ENCODE assay signal across 8 mouse cellular contexts in the genomic region with DNA sequence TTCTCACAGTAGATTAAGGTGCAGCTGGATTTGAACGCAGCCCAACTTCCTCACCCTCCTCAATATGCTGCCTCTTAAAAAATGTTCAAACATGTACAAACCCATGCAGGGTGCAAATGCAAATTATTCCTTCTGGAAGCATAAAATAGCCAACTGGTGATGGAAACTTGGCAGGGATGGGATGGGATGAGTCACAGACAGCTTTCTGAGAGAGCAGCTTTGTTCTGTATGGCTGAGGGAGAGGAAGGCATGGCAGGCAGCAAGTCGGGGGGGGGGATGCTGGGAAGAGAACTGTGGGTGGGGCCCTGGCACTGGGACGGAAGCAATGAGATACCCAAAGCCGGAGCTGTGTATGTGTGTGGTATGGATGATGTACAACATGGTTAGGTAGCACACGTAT.
A peak's percentile ranks its signal among the peaks of the same experiment; 100 is the strongest.
DNase-seq lines count a peak whose midpoint lies in the region; ATAC-seq and TF ChIP-seq lines count a peak whose summit lies in the region.

No protein-coding gene starts in this region.

- intact Hi-C loops in heart, postnatal 25 days (cut with DNase I) = no loop called here

- ATAC-seq in lung, embryonic 14.5 days (ENCODE audit: insufficient read depth) = peak; percentile 52; the same call in 1 of the 2 replicates

- 73% methylated on average over 5 of the region's 5 CpGs for WGBS in lung, embryonic 14.5 days
- WGBS in lung, adult 2 months = 63% methylated on average over 5 of the region's 5 CpGs
- 89% methylated on average over 5 of the region's 5 CpGs for whole genome bisulfite sequencing in thymus, adult 2 months

- no peak overlapping the region for H3K4me3 ChIP-seq in lung, embryonic 14.5 days (ENCODE audit: low read depth, low read length)
- H3K4me3 ChIP-seq in lung, adult 2 months (replicated peaks; ENCODE audit: extremely low read depth, low read depth, low read length) = no peak overlapping the region
- no peak overlapping the region for H3K4me3 ChIP-seq in thymus, adult 2 months (ENCODE audit: control insufficient read depth, insufficient read depth, low read length)

- H3K27me3 ChIP-seq in lung, embryonic 14.5 days (ENCODE audit: insufficient read depth, low read length) = no peaks in the 10 kb centered on the region
- no peaks in the 10 kb centered on the region for H3K27me3 ChIP-seq in thymus, adult 2 months (ENCODE audit: control insufficient read depth, insufficient read depth, low read length)

- TF ChIP-seq CTCF in lung, embryonic 14.5 days (IDR thresholded peaks at IDR 0.05; ENCODE audit: low read depth) = no peak
- no peak for TF ChIP-seq CTCF in lung, adult 2 months (IDR thresholded peaks at IDR 0.05; ENCODE audit: insufficient read depth, low read length)
- TF ChIP-seq CTCF in thymus, adult 2 months (IDR thresholded peaks at IDR 0.05; ENCODE audit: borderline replicate concordance, control insufficient read depth, extremely low read depth, insufficient read depth, low read length, poor library complexity) = no peak

- no peaks in the 10 kb centered on the region for H3K36me3 ChIP-seq in lung, embryonic 14.5 days (ENCODE audit: insufficient read depth)
- H3K36me3 ChIP-seq in thymus, adult 2 months (ENCODE audit: control insufficient read depth, insufficient read depth, low read length) = no peaks in the 10 kb centered on the region

- TF ChIP-seq POLR2A in lung, adult 2 months (IDR thresholded peaks at IDR 0.05; ENCODE audit: borderline replicate concordance, extremely low read depth, low read depth, low read length) = no peak
- no peak for TF ChIP-seq POLR2A in thymus, adult 2 months (IDR thresholded peaks at IDR 0.05; ENCODE audit: control insufficient read depth, extremely low read depth, insufficient read depth, low read length, poor library complexity)

- H3K9me3 ChIP-seq in lung, embryonic 14.5 days (ENCODE audit: low read depth, low read length) = no peaks in the 10 kb centered on the region

- DNase-seq in lung, embryonic 14.5 days = peak; percentile 44
- no peak for DNase-seq in lung, adult 2 months
- peak; percentile 66 to 69 for DNase-seq in cerebellum, postnatal 14 days
- DNase-seq in heart, postnatal 25 days (ENCODE audit: low spot score) = peak; percentile 17
- DNase-seq in lung, postnatal 10 days = peak; percentile 68
- DNase-seq in spleen, postnatal 4 days (ENCODE audit: low spot score in 2 of 2) = no peak
- no peak for DNase-seq in c-Kit-positive CD71-positive TER-119-positive erythroid progenitor cells, embryonic 14.5 days (ENCODE audit: low spot score)
- DNase-seq in thymus, adult 2 months = no peak

- H3K9ac ChIP-seq in lung, embryonic 14.5 days = no peak overlapping the region

- H3K4me1 ChIP-seq in lung, embryonic 14.5 days (ENCODE audit: insufficient read depth) = no peaks in the 10 kb centered on the region
- H3K4me1 ChIP-seq in lung, adult 2 months (ENCODE audit: control insufficient read depth, insufficient read depth, low read length) = no peaks in the 10 kb centered on the region
- H3K4me1 ChIP-seq in thymus, adult 2 months (replicated peaks; ENCODE audit: control insufficient read depth, insufficient read depth, low read length) = no peaks in the 10 kb centered on the region

- H3K4me2 ChIP-seq in lung, embryonic 14.5 days = no peak overlapping the region

- no peak overlapping the region for H3K27ac ChIP-seq in lung, embryonic 14.5 days (ENCODE audit: low read depth)
- no peak overlapping the region for H3K27ac ChIP-seq in thymus, adult 2 months (ENCODE audit: control insufficient read depth, insufficient read depth, low read length)

Comparison
In these comparisons a context has a peak if more than half of its experiments do, and no peak if none do; other contexts are left out.
1. DNase-seq: peak in lung, embryonic 14.5 days (single experiment), cerebellum, postnatal 14 days (2 of 2), heart, postnatal 25 days (single experiment) and lung, postnatal 10 days (single experiment); none in lung, adult 2 months (single experiment), spleen, postnatal 4 days (0 of 2), c-Kit-positive CD71-positive TER-119-positive erythroid progenitor cells, embryonic 14.5 days (single experiment) and thymus, adult 2 months (single experiment).